Mouse (Mus musculus): ENCODE measurements around the gene Mtif2.

Mtif2 gene

GRCm38 (mm10) chr11:29560452-29560851 lies 34.2 kb downstream of the Mtif2 start:
- no peak for DNase-seq

GRCm38 (mm10) chr11:29560990-29561389 lies 34.8 kb downstream of the Mtif2 start:
- no peak for DNase-seq

- peak; percentile 22 to 28 for DNase-seq
Measured at GRCm38 (mm10) chr11:29563406-29563805, 37.2 kb downstream of the Mtif2 start.

GRCm38 (mm10) chr11:29571536-29571935 lies 45.3 kb downstream of the Mtif2 start:
- no peak for DNase-seq

- no peak for DNase-seq
Measured at GRCm38 (mm10) chr11:29572656-29573055, 46.4 kb downstream of the Mtif2 start.

- DNase-seq, result peak in 1 of 2 experiments; percentile 29
Measured at GRCm38 (mm10) chr11:29579610-29580009, 53.4 kb downstream of the Mtif2 start.
